Mouse (Mus musculus): Measurements from ENCODE around the gene Wdhd1. TPM values are rescaled to one million over a fixed set of nuclear protein-coding genes. Genes with fewer than 3 reads are reported as not detected.

Wdhd1 gene
- total RNA-seq, 2 experiments from 2014 or later: 4.8 to 5.6 TPM

GRCm38 (mm10) chr14:47285271-47285670 lies 8.6 kb upstream of the Wdhd1 start:
- DNase-seq (ENCODE audit: low spot score in 2 of 2): no peak
- intact Hi-C loops (cut with DNase I): no loop called here

- intact Hi-C loops (cut with DNase I): no loop called here
- DNase-seq (ENCODE audit: low spot score in 2 of 2): peak in 1 of 2 experiments; percentile 59
These were observed 6.9 kb upstream of the Wdhd1 start for GRCm38 (mm10) chr14:47283568-47283967.

- no peak for DNase-seq (ENCODE audit: low spot score in 2 of 2)
- intact Hi-C loops (cut with DNase I): no loop called here
These were observed 4.9 kb upstream of the Wdhd1 start for GRCm38 (mm10) chr14:47281535-47281934.

GRCm38 (mm10) chr14:47279058-47279457 lies 2.4 kb upstream of the Wdhd1 start:
- intact Hi-C loops (cut with DNase I): loop anchor here (5.0 kb wide), 1 partner anchor 113 kb away; no protein-coding TSS in a partner anchor
- DNase-seq (ENCODE audit: low spot score in 2 of 2): no peak

GRCm38 (mm10) chr14:47276036-47276603 lies 537 bp downstream of the Wdhd1 start:
- intact Hi-C loops (cut with DNase I): loop anchor here (2.0 to 5.0 kb wide), 2 partner anchors 23 to 116 kb away; partner anchors contain the start of gene Mapk1ip1l
- DNase-seq (ENCODE audit: low spot score in 2 of 2): no peak

DNA sequence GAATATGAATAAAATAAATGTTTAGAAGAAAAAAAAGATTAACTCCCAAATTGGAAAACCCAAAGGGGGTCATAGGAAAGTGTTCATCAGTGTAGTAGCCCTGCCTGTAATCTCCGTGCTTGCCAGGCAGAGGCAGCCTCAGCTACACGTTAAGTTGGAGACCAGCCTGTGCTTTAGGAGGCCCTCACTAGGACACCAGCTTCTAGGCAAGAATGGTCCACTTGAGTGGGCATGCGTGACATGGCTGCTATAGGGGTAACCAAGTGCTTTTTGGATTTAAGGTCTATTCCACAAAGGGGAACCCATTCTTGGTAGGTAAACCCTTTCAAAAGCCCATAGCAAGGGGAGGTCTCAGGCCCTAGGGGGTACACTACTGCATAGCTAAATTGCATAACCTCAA lies 1.2 kb downstream of the Wdhd1 start:
- DNase-seq (ENCODE audit: low spot score in 2 of 2): no peak
- intact Hi-C loops (cut with DNase I): loop anchor here (5.0 kb wide), 1 partner anchor 117 kb away; no protein-coding TSS in a partner anchor

GRCm38 (mm10) chr14:47273751-47274150 lies 2.9 kb downstream of the Wdhd1 start:
- DNase-seq (ENCODE audit: low spot score in 2 of 2): no peak
- intact Hi-C loops (cut with DNase I): no loop called here

GRCm38 (mm10) chr14:47269706-47270105 lies 7.0 kb downstream of the Wdhd1 start:
- DNase-seq (ENCODE audit: low spot score in 2 of 2): no peak
- intact Hi-C loops (cut with DNase I): loop anchor here (5.0 kb wide), 1 partner anchor 387 kb away; the partner anchor contains the start of gene Samd4

DNA sequence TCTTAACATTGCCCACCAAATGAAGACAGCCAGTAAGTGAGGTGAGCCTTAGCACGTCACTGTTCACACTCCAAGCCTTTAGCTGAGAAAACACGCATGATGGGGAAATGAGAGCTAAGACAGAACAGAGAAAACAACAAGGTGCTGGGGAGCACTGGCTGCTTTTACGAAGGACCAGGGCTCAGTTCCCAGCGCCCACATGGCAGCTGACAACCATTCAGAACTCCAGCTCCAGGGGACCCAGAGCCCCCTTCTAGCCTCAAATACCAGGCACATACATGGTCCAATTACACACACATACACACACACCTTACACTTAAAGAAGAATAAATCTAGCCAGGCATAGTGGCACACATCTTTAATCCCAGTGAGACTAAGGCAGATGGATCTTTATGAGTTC lies 7.6 kb downstream of the Wdhd1 start:
- intact Hi-C loops (cut with DNase I): loop anchor here (5.0 kb wide), 1 partner anchor 387 kb away; the partner anchor contains the start of gene Samd4
- no peak for DNase-seq (ENCODE audit: low spot score in 2 of 2)

- peak in 1 of 2 experiments; percentile 71 for DNase-seq (ENCODE audit: low spot score in 2 of 2)
- intact Hi-C loops (cut with DNase I): loop anchor here (5.0 kb wide), 1 partner anchor 384 kb away; the partner anchor contains the start of gene Samd4
These were observed 10.8 kb downstream of the Wdhd1 start for GRCm38 (mm10) chr14:47265829-47266228.

DNA sequence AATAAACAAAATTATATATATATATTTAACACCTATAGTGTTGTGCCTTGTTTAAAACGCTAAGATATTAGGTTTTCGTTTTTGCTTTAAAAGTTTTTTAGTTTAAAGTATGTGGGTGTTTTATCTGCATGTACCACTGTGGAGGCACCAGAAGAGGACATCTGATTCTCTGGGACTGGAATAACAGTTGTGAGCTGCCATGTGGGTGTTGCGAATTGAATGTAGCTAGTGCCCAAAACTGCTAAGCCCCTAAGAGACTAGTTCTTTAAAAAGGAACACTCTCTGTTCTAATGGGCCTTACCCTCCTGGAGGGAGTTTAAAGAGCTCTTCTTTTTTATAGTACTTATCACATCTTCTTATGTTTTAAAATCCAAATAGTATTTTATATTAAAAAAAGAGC lies 11.8 kb downstream of the Wdhd1 start:
- intact Hi-C loops (cut with DNase I): loop anchor here (5.0 kb wide), 1 partner anchor 383 kb away; the partner anchor contains the start of gene Samd4
- DNase-seq (ENCODE audit: low spot score in 2 of 2): peak in 1 of 2 experiments; percentile 81

DNA sequence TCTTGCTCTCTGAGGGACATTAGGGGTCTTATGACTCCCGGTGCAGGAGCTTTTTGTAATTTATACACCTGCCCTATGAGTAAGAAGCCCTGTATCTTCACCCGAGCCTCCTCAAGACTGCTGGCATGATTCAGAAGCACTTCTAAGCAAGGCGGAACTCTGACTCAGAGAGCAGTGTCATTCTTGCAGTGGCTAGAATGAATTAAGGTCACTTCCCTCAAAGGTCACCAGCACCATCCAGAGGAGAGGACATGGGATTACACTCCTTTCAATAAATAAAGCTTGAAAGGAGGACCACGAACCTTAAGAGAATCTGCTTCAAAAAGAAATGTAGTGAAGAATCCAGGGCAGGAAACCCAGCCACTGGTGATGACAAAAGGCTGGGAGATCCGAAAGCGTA lies 26.8 kb downstream of the Wdhd1 start:
- DNase-seq (ENCODE audit: low spot score in 2 of 2): no peak
- intact Hi-C loops (cut with DNase I): no loop called here

- intact Hi-C loops (cut with DNase I): no loop called here
- DNase-seq (ENCODE audit: low spot score in 2 of 2): no peak
These were observed 33.9 kb downstream of the Wdhd1 start for GRCm38 (mm10) chr14:47242753-47243152.

- no peak for DNase-seq (ENCODE audit: low spot score in 2 of 2)
- intact Hi-C loops (cut with DNase I): no loop called here
These were observed 35.6 kb downstream of the Wdhd1 start for GRCm38 (mm10) chr14:47241046-47241445.

GRCm38 (mm10) chr14:47240600-47240999 lies 36.1 kb downstream of the Wdhd1 start:
- no peak for DNase-seq (ENCODE audit: low spot score in 2 of 2)
- intact Hi-C loops (cut with DNase I): no loop called here

- intact Hi-C loops (cut with DNase I): no loop called here
- no peak for DNase-seq (ENCODE audit: low spot score in 2 of 2)
These were observed 39.4 kb downstream of the Wdhd1 start for GRCm38 (mm10) chr14:47237286-47237685.

DNA sequence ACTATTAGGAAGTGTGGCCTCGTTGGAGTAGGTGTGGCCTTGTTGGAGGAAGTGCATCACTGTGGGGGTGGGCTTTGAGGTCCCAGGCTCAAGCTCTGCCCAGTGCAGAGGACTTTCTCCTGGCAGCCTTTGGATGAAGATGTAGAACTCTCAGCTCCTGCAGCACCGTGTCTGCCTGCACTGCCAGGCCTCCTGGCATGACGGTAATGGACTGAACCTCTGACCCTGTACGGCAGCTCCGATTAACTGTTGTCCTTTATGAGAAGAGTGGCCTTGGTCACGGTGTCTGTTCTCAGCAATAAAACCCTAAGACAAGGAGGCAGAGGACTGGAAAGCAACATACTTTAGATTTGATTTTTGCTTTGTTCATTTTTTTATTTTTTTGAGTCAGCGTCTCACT lies 40.2 kb downstream of the Wdhd1 start:
- DNase-seq (ENCODE audit: low spot score in 2 of 2): no peak
- intact Hi-C loops (cut with DNase I): no loop called here

DNA sequence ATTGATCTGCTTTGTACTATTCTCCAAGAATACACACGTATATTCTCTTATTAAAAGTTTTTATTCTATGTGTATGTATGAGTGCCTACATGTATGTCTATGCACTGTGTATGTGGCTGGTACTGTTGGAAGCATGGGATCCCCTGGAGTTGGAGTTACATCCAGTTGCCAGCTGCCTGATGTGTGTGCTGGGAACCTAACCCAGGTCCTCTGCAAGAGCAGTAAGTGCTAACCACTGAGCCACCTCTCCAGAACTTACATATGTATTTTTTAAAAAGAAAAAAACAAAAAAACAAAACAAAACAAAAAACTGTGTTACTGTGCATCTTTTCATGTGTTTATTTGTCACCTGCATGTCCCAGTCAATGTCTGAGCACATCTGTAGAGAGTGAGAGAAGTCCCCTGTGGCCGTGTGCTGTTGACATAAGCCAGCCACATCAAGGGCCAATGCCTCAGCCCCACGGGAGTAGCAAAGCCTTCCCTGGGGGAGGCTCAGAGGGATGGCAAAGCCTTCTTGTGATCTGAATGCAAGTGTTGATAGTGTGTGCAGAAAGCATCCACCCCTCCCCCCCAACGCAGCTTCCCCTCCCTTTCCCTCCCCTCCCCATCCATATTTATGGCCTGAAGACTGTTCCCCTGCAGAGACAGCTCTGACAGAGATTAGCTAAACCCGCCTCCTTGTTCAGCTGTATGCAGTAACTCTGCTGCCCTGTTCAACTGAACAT lies 42.0 kb downstream of the Wdhd1 start:
- DNase-seq (ENCODE audit: low spot score in 2 of 2): no peak
- intact Hi-C loops (cut with DNase I): no loop called here

GRCm38 (mm10) chr14:47234032-47234431 lies 42.6 kb downstream of the Wdhd1 start:
- intact Hi-C loops (cut with DNase I): no loop called here
- DNase-seq (ENCODE audit: low spot score in 2 of 2): no peak

GRCm38 (mm10) chr14:47233602-47234001 lies 43.1 kb downstream of the Wdhd1 start:
- no peak for DNase-seq (ENCODE audit: low spot score in 2 of 2)
- intact Hi-C loops (cut with DNase I): no loop called here

DNA sequence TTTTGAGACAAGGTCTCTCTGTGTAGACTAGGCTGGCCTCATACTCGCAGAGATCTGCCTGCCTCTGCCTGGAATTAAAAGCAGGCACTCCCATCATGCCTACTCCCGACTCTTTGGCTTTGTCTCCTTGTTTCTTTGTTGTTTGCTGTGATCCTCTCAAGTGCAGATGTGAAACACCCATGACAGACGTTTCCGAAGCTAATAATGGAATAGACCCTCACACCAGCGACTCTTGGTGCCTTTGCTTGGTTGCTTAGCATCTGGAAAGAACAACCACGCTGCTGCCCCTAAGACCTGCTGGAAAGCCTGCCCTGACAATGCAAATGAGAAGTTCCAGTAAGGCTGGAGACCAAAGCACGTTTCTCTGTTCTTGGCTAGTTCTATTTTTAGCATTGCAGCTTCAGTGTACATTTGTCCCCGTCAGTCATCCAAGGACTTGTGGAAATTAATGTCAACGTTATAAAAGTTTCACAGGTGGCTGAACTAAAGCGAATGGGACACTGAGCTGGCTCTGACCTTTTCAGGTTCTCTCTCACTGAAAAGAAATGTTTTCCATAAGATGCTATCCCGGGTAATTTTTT lies 46.8 kb downstream of the Wdhd1 start:
- intact Hi-C loops (cut with DNase I): no loop called here
- DNase-seq (ENCODE audit: low spot score in 2 of 2): no peak

Measured in left cerebral cortex, postnatal 25 days (tissue).